19 mouse cellular contexts compared by ENCODE assay signal in genomic region chr4:62306301-62306700, GRCm38 (mm10).
"Had no signal": no experiment of that assay in that cellular context is flagged by ENCODE, and none has a peak within 500 bp of the region (broad histone marks: within the 10 kb centered on the region; RNA-seq: fewer than 3 reads in every experiment).

No protein-coding gene starts in this region.

- H3K27me3 ChIP-seq: lung, embryonic 15.5 days; megakaryocyte, embryonic 14.5 days; midbrain, embryonic 13.5 days; midbrain, embryonic 15.5 days; neural tube, embryonic 12.5 days had no signal

- H3K9ac ChIP-seq: lung, embryonic 15.5 days; midbrain, embryonic 13.5 days; midbrain, embryonic 15.5 days; neural tube, embryonic 12.5 days had no signal

- DNase-seq: lung, adult 2 months; lung, postnatal 14 days; lung, postnatal 36 days; retina, postnatal 1 day; right cerebral cortex, adult 18-20 months; right cerebral cortex, postnatal 25 days; right cerebral cortex, postnatal 4 days; spleen, adult 18-20 months; thymus, adult 2 months; thymus, postnatal 25 days; thymus, postnatal 4 days had no signal

- H3K4me3 ChIP-seq: lung, embryonic 15.5 days; megakaryocyte, embryonic 14.5 days; midbrain, embryonic 13.5 days; midbrain, embryonic 15.5 days; neural tube, embryonic 12.5 days had no signal

- H3K4me2 ChIP-seq: lung, embryonic 15.5 days; midbrain, embryonic 11.5 days; midbrain, embryonic 13.5 days; midbrain, embryonic 15.5 days; neural tube, embryonic 12.5 days had no signal

- H3K27ac ChIP-seq: lung, embryonic 15.5 days; macrophage; midbrain, embryonic 13.5 days; midbrain, embryonic 15.5 days; neural tube, embryonic 12.5 days had no signal

- H3K4me1 ChIP-seq: lung, embryonic 15.5 days; midbrain, embryonic 13.5 days; midbrain, embryonic 15.5 days; neural tube, embryonic 12.5 days had no signal

- ATAC-seq: lung, postnatal 0 days; midbrain, embryonic 13.5 days; midbrain, embryonic 15.5 days had no signal

- H3K9me3 ChIP-seq: lung, embryonic 15.5 days; megakaryocyte, embryonic 14.5 days; midbrain, embryonic 13.5 days; midbrain, embryonic 15.5 days; neural tube, embryonic 12.5 days had no signal
